Mouse (Mus musculus): ENCODE data around the gene Srpk1.

DNA sequence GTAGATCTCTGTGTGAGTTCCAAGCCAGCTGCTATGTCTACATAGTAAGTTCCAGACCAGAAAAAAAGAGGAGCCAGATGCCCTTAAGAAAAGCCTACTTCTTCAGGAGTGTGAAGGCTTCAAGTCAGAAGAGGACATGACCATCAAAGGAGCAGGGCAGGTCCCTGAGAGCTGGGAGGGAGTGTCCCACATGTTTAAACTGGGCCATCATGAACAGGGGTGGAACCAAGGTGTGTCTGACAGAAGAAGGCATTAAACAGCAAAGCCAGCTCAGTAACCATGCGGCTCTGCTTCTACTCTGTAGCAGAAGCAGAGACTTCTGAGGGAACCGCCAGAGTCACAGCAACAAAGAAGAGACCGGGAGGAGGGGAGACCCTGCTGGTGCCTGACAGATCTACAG lies 21.2 kb upstream of the Srpk1 start:
- no peak for TF ChIP-seq CTCF (IDR thresholded peaks at IDR 0.05; ENCODE audit: extremely low read depth, insufficient read depth, low read length)
- TF ChIP-seq POLR2A (IDR thresholded peaks at IDR 0.05; ENCODE audit: extremely low read depth, insufficient read depth, low read length) = no peak

All from cortical plate, adult 2 months (tissue).